Mouse (Mus musculus) spleen, adult 2 months (tissue): ENCODE data around the gene Plekha4.

Source experiments
- CTCF ChIP-seq: fragments of 200-500 bp; IDR thresholded peaks from 2 replicates; pipeline ENCODE4 v1.5.1; 2011; ENCODE audit warnings: mild to moderate bottlenecking, inconsistent platforms; ENCODE audit not compliant: insufficient read depth, insufficient read length, insufficient replicate concordance; ENCODE audit errors: extremely low read depth
- POLR2A ChIP-seq: fragments of 200-500 bp; IDR thresholded peaks from 2 replicates; pipeline ENCODE4 v1.6.1; 2011; ENCODE audit warnings: low read depth, low read length, inconsistent platforms

GRCm38 (mm10) chr7:45598960-45599879 lies 73.1 kb downstream of the Plekha4 start:
- TF ChIP-seq POLR2A = no peak
- no peak for TF ChIP-seq CTCF
